Mouse (Mus musculus) kidney, adult 2 months (tissue): ENCODE measurements around the gene Cdh24.

ENCODE experiments used
- CTCF ChIP-seq: fragments of 200-500 bp; conservative IDR thresholded peaks from 2 replicates; pipeline ENCODE4 v1.5.1; 2011; ENCODE audit warnings: low read depth, mild to moderate bottlenecking, control low read depth, low read length, moderate library complexity, mixed read lengths; ENCODE audit not compliant: insufficient read depth, insufficient read length
- POLR2A ChIP-seq: fragments of 200-500 bp; IDR thresholded peaks from one replicate; pipeline ENCODE4 v1.6.1; 2011; ENCODE audit warnings: low read depth, low read length, control low read depth

- TF ChIP-seq POLR2A, result no peak
- no peak for TF ChIP-seq CTCF
Measured at GRCm38 (mm10) chr14:54610648-54611047, 30.5 kb downstream of the Cdh24 start.
